Mouse (Mus musculus) thymus, postnatal 36 days (tissue): Measurements from ENCODE around the gene Pth1r.
A peak's percentile ranks its signal among the peaks of the same experiment; 100 is the strongest.

ENCODE experiments used
- DNase-seq, 2 experiments: peaks; one replicate each; pipeline ENCODE4 v3.0.0; 2022; ENCODE audit warnings: mixed read lengths in 2 of 2

Gene Pth1r

GRCm38 (mm10) chr9:110746961-110747360, at the start of gene Pth1r:
TSS of gene Pth1r (minus strand) at chr9:110747145.
- no peak for DNase-seq

- no peak for DNase-seq
Measured at GRCm38 (mm10) chr9:110790462-110790861, 43.5 kb upstream of the Pth1r start.

GRCm38 (mm10) chr9:110788169-110788568, 41.2 kb upstream of the Pth1r start:
- DNase-seq = no peak

- DNase-seq = no peak
Measured at GRCm38 (mm10) chr9:110783611-110784010, 36.7 kb upstream of the Pth1r start.

- peak in 1 of 2 experiments; percentile 32 for DNase-seq
Measured at GRCm38 (mm10) chr9:110781731-110782130, 34.8 kb upstream of the Pth1r start.

- DNase-seq = peak; percentile 86 to 90
Measured at GRCm38 (mm10) chr9:110781256-110781721, 34.3 kb upstream of the Pth1r start.

GRCm38 (mm10) chr9:110779242-110779913, 32.4 kb upstream of the Pth1r start:
- DNase-seq = no peak

- no peak for DNase-seq
Measured at GRCm38 (mm10) chr9:110778559-110778958, 31.6 kb upstream of the Pth1r start.

- DNase-seq = no peak
Measured at GRCm38 (mm10) chr9:110778100-110778499, 31.2 kb upstream of the Pth1r start.

GRCm38 (mm10) chr9:110775269-110776022, 28.5 kb upstream of the Pth1r start:
- DNase-seq = no peak

GRCm38 (mm10) chr9:110774403-110775268, 27.7 kb upstream of the Pth1r start:
- no peak for DNase-seq

GRCm38 (mm10) chr9:110772336-110772735, 25.4 kb upstream of the Pth1r start:
- no peak for DNase-seq

GRCm38 (mm10) chr9:110763405-110763804, 16.5 kb upstream of the Pth1r start:
- DNase-seq = no peak

- DNase-seq = no peak
Measured at GRCm38 (mm10) chr9:110762763-110763162, 15.8 kb upstream of the Pth1r start.

- no peak for DNase-seq
Measured at GRCm38 (mm10) chr9:110760886-110761285, 13.9 kb upstream of the Pth1r start.

GRCm38 (mm10) chr9:110759265-110759664, 12.3 kb upstream of the Pth1r start:
- DNase-seq = peak in 1 of 2 experiments; percentile 25

GRCm38 (mm10) chr9:110758605-110759004, 11.7 kb upstream of the Pth1r start:
- DNase-seq = no peak

- DNase-seq = no peak
Measured at GRCm38 (mm10) chr9:110757816-110758215, 10.9 kb upstream of the Pth1r start.

GRCm38 (mm10) chr9:110753773-110754172, 6.8 kb upstream of the Pth1r start:
- DNase-seq = no peak

GRCm38 (mm10) chr9:110752917-110753435, 6.0 kb upstream of the Pth1r start:
- no peak for DNase-seq

GRCm38 (mm10) chr9:110751412-110751811, 4.5 kb upstream of the Pth1r start:
- no peak for DNase-seq

- DNase-seq = no peak
Measured at GRCm38 (mm10) chr9:110750404-110751187, 3.7 kb upstream of the Pth1r start.
